Comparison of ENCODE assay signal across 8 mouse cellular contexts in the genomic region with DNA sequence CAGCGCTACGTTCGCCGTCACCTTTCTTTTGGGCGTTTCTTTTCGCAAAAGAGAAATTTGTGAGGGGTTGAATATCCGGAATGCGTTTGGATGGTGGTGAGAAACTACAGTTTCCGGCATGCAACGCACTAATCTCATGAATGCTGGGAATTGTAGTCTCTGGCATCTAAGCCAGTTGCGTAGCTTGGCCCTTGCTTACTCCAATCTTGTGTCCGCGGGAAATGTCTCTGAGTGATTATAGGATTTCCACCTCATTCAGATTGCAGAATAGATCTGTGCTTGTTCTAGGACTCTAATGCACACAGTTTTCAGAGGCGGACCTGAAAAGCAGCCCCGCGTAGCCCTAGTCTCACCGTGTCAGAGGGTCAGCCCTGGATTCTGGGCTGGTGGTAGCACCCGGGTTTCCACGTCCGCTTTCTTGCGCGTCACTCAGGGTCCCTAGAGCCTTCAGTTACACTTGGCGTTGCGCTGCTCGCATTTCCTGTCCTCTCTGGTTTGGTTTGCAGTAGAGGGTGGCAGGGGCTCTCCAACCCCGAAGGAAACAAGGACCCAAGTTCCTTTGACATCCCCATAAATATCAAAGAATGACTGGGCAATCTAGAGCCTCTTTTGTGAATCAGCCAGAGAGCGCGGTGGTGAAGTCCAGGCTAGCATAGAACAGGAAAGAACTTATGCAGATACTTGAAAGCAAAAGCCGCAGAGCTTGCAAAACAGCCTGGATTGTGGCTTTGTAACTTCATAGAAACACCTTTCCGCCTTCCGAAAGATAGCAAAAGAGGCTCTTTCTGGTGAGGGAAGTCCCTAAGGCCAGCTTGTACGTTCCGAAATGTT. TPM values are rescaled to one million over a fixed set of nuclear protein-coding genes. Genes with fewer than 3 reads are reported as not detected.
DNase-seq lines count a peak whose midpoint lies in the region; ATAC-seq and TF ChIP-seq lines count a peak whose summit lies in the region.

No protein-coding gene starts in this region.

- H3K4me1 ChIP-seq in embryonic facial prominence, embryonic 11.5 days (ENCODE audit: control insufficient read depth, insufficient read depth, low read length), result peaks cover 2% of the 10 kb centered on the region; the same call in 1 of the 2 replicates
- peaks cover 25% of the 10 kb centered on the region for H3K4me1 ChIP-seq in kidney, postnatal 0 days (replicated peaks; ENCODE audit: insufficient read depth, low read length)

- peak overlapping the region; percentile 86 for H3K27ac ChIP-seq in embryonic facial prominence, embryonic 11.5 days (replicated peaks; ENCODE audit: low read depth, low read length)
- H3K27ac ChIP-seq in kidney, postnatal 0 days, result peak overlapping the region; percentile 92

- no peak for TF ChIP-seq CTCF in kidney, postnatal 0 days (IDR thresholded peaks at IDR 0.05; ENCODE audit: low read depth)

- H3K36me3 ChIP-seq in embryonic facial prominence, embryonic 11.5 days (replicated peaks; ENCODE audit: control insufficient read depth, insufficient read depth, low read depth, low read length), result peaks cover 7% of the 10 kb centered on the region
- peaks cover 14% of the 10 kb centered on the region for H3K36me3 ChIP-seq in kidney, postnatal 0 days (ENCODE audit: insufficient read depth, low read length)

- H3K27me3 ChIP-seq in embryonic facial prominence, embryonic 11.5 days (ENCODE audit: control insufficient read depth, insufficient read depth, low read length), result no peaks in the 10 kb centered on the region
- H3K27me3 ChIP-seq in kidney, postnatal 0 days (ENCODE audit: insufficient read depth, low read length), result no peaks in the 10 kb centered on the region

- H3K4me3 ChIP-seq in embryonic facial prominence, embryonic 11.5 days (ENCODE audit: low read depth, low read length), result peak overlapping the region; percentile 85
- peak overlapping the region; percentile 70 for H3K4me3 ChIP-seq in kidney, postnatal 0 days (replicated peaks; ENCODE audit: low read depth, low read length)

- ATAC-seq in embryonic facial prominence, embryonic 11.5 days (replicated peaks; ENCODE audit: insufficient number of reproducible peaks, low FRiP score, low TSS enrichment, low read depth), result peak; percentile 82
- ATAC-seq in kidney, postnatal 0 days (replicated peaks; ENCODE audit: low FRiP score, low read depth), result peak; percentile 84

- DNase-seq in CD4-positive, CD25-positive, alpha-beta regulatory T cell, adult 2 months (ENCODE audit: low read depth, low spot score), result peak; percentile 94
- DNase-seq in MEL-GATA-1-ER (ENCODE audit: extremely low read depth, low read depth), result peak; percentile 94
- peak; percentile 97 for DNase-seq in embryonic facial prominence, embryonic 11.5 days (ENCODE audit: low spot score)
- DNase-seq in heart, adult 9 months (ENCODE audit: low spot score in 2 of 2), result peak; percentile 90 to 96
- peak; percentile 97 for DNase-seq in kidney, postnatal 0 days (ENCODE audit: low spot score)
- DNase-seq in lung, postnatal 4 days, result peak; percentile 84
- peak; percentile 97 for DNase-seq in retina, postnatal 1 day
- no peak for DNase-seq in layer of hippocampus, adult 11-12 months (ENCODE audit: low spot score)

- 5% methylated on average over 33 of the region's 33 CpGs for WGBS in embryonic facial prominence, embryonic 11.5 days
- WGBS in kidney, postnatal 0 days, result 2% methylated on average over 33 of the region's 33 CpGs

- H3K9me3 ChIP-seq in embryonic facial prominence, embryonic 11.5 days (replicated peaks; ENCODE audit: control insufficient read depth, low read length), result no peaks in the 10 kb centered on the region
- no peaks in the 10 kb centered on the region for H3K9me3 ChIP-seq in kidney, postnatal 0 days (replicated peaks; ENCODE audit: low read length)

- H3K4me2 ChIP-seq in embryonic facial prominence, embryonic 11.5 days (ENCODE audit: low read depth, low read length), result peak overlapping the region; percentile 50
- H3K4me2 ChIP-seq in kidney, postnatal 0 days (ENCODE audit: low read length), result peak overlapping the region; percentile 77

- peak overlapping the region; percentile 78 for H3K9ac ChIP-seq in embryonic facial prominence, embryonic 11.5 days (replicated peaks; ENCODE audit: low read length)
- H3K9ac ChIP-seq in kidney, postnatal 0 days (ENCODE audit: low read depth, low read length), result peak overlapping the region; percentile 57

RNA-seq across cellular contexts. Expression of a gene that starts 0.5 kb away (rescaled TPM):
- polyA plus RNA-seq in embryonic facial prominence, embryonic 11.5 days (2014; fragmentation: Nextera tagmentation; extraction: Ambion mirVana), result 1.6 and 2.0 TPM in 2 replicates
- 0.87 and 1.3 TPM in 2 replicates for polyA plus RNA-seq in kidney, postnatal 0 days (2015; fragmentation: Nextera tagmentation; extraction: Ambion mirVana)

RNA-seq across cellular contexts. Expression of a gene that starts 0.8 kb away (rescaled TPM):
- polyA plus RNA-seq in embryonic facial prominence, embryonic 11.5 days (2014; fragmentation: Nextera tagmentation; extraction: Ambion mirVana), result 577 and 673 TPM in 2 replicates
- 589 and 663 TPM in 2 replicates for polyA plus RNA-seq in kidney, postnatal 0 days (2015; fragmentation: Nextera tagmentation; extraction: Ambion mirVana)

RNA-seq across cellular contexts. Expression of a gene that starts 57.6 kb away (rescaled TPM):
- polyA plus RNA-seq in embryonic facial prominence, embryonic 11.5 days (2014; fragmentation: Nextera tagmentation; extraction: Ambion mirVana), result 0.24 and 0.31 TPM in 2 replicates
- polyA plus RNA-seq in kidney, postnatal 0 days (2015; fragmentation: Nextera tagmentation; extraction: Ambion mirVana), result not detected in 2 replicates
